Comparison of ENCODE assay signal across 8 mouse cellular contexts in the genomic region with DNA sequence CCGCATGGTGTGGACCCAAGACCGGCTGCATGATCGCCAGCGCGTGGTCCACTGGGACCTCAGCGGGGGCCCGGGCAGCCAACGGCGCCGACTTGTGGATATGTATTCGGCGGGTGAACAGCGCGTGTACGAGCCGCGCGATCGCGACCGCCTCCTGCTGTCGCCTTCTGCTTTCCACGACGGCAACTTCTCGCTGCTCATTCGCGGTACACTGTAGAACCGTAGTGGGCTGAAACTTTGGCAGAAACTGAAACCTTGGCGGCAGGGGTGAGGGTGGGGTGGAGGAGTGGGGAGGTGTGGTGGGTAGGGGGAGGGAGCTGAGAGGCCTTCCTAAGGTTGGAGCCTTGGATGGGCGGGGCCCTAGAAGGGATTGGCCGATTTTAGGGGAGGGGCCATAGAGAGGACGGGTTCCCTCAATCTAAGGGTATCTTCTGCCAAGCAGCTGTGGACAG. TPM values are rescaled to one million over a fixed set of nuclear protein-coding genes. Genes with fewer than 3 reads are reported as not detected.
A peak's percentile ranks its signal among the peaks of the same experiment; 100 is the strongest.
DNase-seq lines count a peak whose midpoint lies in the region; ATAC-seq and TF ChIP-seq lines count a peak whose summit lies in the region.

No protein-coding gene starts in this region.

- intact Hi-C loops in left cerebral cortex, postnatal 4 days (cut with DNase I) = no loop called here

- no peak overlapping the region for H3K27ac ChIP-seq in cortical plate, adult 2 months (ENCODE audit: insufficient read depth, low read length)
- peak overlapping the region; percentile 89 for H3K27ac ChIP-seq in intestine, embryonic 15.5 days
- H3K27ac ChIP-seq in liver, postnatal 0 days (ENCODE audit: low read depth) = 0 out of 2 replicates have a peak overlapping the region, but pooled peaks have one; percentile 23
- no peak overlapping the region for H3K27ac ChIP-seq in neural tube, embryonic 11.5 days (ENCODE audit: low read depth, low read length)

- peak overlapping the region; percentile 21; the same call in 1 of the 2 replicates for H3K4me3 ChIP-seq in cortical plate, adult 2 months (ENCODE audit: insufficient read depth, low read length)
- H3K4me3 ChIP-seq in intestine, embryonic 15.5 days (replicated peaks) = peak overlapping the region; percentile 50
- H3K4me3 ChIP-seq in liver, postnatal 0 days (ENCODE audit: low read depth, low read length) = peak overlapping the region; percentile 53
- peak overlapping the region; percentile 40 for H3K4me3 ChIP-seq in neural tube, embryonic 11.5 days (ENCODE audit: low read depth, low read length)

- H3K4me2 ChIP-seq in intestine, embryonic 15.5 days (replicated peaks) = peak overlapping the region; percentile 86
- H3K4me2 ChIP-seq in liver, postnatal 0 days (ENCODE audit: low read depth, low read length) = peak overlapping the region; percentile 87
- H3K4me2 ChIP-seq in neural tube, embryonic 11.5 days (ENCODE audit: low read depth) = peak overlapping the region; percentile 57

- peak; percentile 42 for DNase-seq in left cerebral cortex, postnatal 4 days
- no peak for DNase-seq in left cerebral cortex, adult 11 months (ENCODE audit: low spot score)
- peak; percentile 67 for DNase-seq in liver, postnatal 0 days
- DNase-seq in neural tube, embryonic 11.5 days (ENCODE audit: low spot score) = peak; percentile 53
- peak; percentile 59 to 76 for DNase-seq in thymus, postnatal 36 days

- under 1% methylated on average over 32 of the region's 32 CpGs for WGBS in intestine, embryonic 15.5 days
- WGBS in liver, postnatal 0 days (ENCODE audit: insufficient replicate concordance) = under 1% methylated on average over 32 of the region's 32 CpGs
- WGBS in neural tube, embryonic 11.5 days = under 1% methylated on average over 32 of the region's 32 CpGs

- H3K4me1 ChIP-seq in cortical plate, adult 2 months (ENCODE audit: control insufficient read depth, insufficient read depth, low read length) = no peaks in the 10 kb centered on the region
- H3K4me1 ChIP-seq in intestine, embryonic 15.5 days (replicated peaks) = peaks cover 33% of the 10 kb centered on the region
- peaks cover 15% of the 10 kb centered on the region for H3K4me1 ChIP-seq in liver, postnatal 0 days (ENCODE audit: insufficient read depth)
- peaks cover 23% of the 10 kb centered on the region for H3K4me1 ChIP-seq in neural tube, embryonic 11.5 days (ENCODE audit: control insufficient read depth, insufficient read depth, low read length)

- no peaks in the 10 kb centered on the region for H3K27me3 ChIP-seq in intestine, embryonic 15.5 days (replicated peaks)
- H3K27me3 ChIP-seq in liver, postnatal 0 days (ENCODE audit: insufficient read depth, low read length) = peaks cover 4% of the 10 kb centered on the region; the same call in 1 of the 2 replicates
- peaks cover 7% of the 10 kb centered on the region for H3K27me3 ChIP-seq in neural tube, embryonic 11.5 days (ENCODE audit: control insufficient read depth, insufficient read depth, low read length)

- H3K9me3 ChIP-seq in intestine, embryonic 15.5 days = no peaks in the 10 kb centered on the region
- H3K9me3 ChIP-seq in liver, postnatal 0 days (ENCODE audit: low read length) = no peaks in the 10 kb centered on the region
- H3K9me3 ChIP-seq in neural tube, embryonic 11.5 days (ENCODE audit: control insufficient read depth, low read length) = no peaks in the 10 kb centered on the region

- H3K9ac ChIP-seq in intestine, embryonic 15.5 days = peak overlapping the region; percentile 54
- peak overlapping the region; percentile 52 for H3K9ac ChIP-seq in liver, postnatal 0 days (replicated peaks)
- peak overlapping the region; percentile 40 for H3K9ac ChIP-seq in neural tube, embryonic 11.5 days (ENCODE audit: low read length)

- no peak for TF ChIP-seq POLR2A in cortical plate, adult 2 months (IDR thresholded peaks at IDR 0.05; ENCODE audit: extremely low read depth, insufficient read depth, low read length)

- 0 out of 2 replicates have a peak, but pooled peaks cover 4% of the 10 kb centered on the region for H3K36me3 ChIP-seq in intestine, embryonic 15.5 days
- no peaks in the 10 kb centered on the region for H3K36me3 ChIP-seq in liver, postnatal 0 days (replicated peaks; ENCODE audit: insufficient read depth, low read length)
- peaks cover 2% of the 10 kb centered on the region; the same call in 1 of the 2 replicates for H3K36me3 ChIP-seq in neural tube, embryonic 11.5 days (ENCODE audit: control insufficient read depth, insufficient read depth, low read length)

- no peak for TF ChIP-seq EP300 in liver, postnatal 0 days (IDR thresholded peaks at IDR 0.05; ENCODE audit: low read depth)

- peak; percentile 65 for ATAC-seq in granulocyte monocyte progenitor cell, adult 5-6 weeks (replicated peaks; ENCODE audit: poor library complexity, severe bottlenecking)
- peak; percentile 73 for ATAC-seq in intestine, embryonic 15.5 days
- peak; percentile 74 for ATAC-seq in liver, postnatal 0 days
- peak; percentile 54 for ATAC-seq in neural tube, embryonic 11.5 days (ENCODE audit: insufficient read depth, low FRiP score, low TSS enrichment)

- TF ChIP-seq CTCF in cortical plate, adult 2 months (IDR thresholded peaks at IDR 0.05; ENCODE audit: extremely low read depth, insufficient read depth, low read length) = no peak
- TF ChIP-seq CTCF in liver, postnatal 0 days (IDR thresholded peaks at IDR 0.05; ENCODE audit: low read depth) = peak; percentile 57

RNA-seq across cellular contexts. Expression of a gene that starts 1.5 kb away (rescaled TPM):
- total RNA-seq in left cerebral cortex, postnatal 4 days (2021) = 10 to 100 TPM; 15.0 to 15.1 TPM
- 14.9 and 15.7 TPM in 2 replicates for polyA plus RNA-seq in cortical plate, adult 2 months (2012; rRNA removed)
- 0.39 TPM in 1 of 2 replicates, not detected in the other for total RNA-seq in granulocyte monocyte progenitor cell, adult 5-6 weeks (2014; fragmentation: Nextera tagmentation)
- total RNA-seq in granulocyte monocyte progenitor cell, adult 5-6 weeks (2017) = not detected in 2 replicates
- polyA plus RNA-seq in intestine, embryonic 15.5 days (2015; fragmentation: Nextera tagmentation; extraction: Ambion mirVana) = 76.9 and 81.3 TPM in 2 replicates
- 13.7 and 14.4 TPM in 2 replicates for polyA plus RNA-seq in liver, postnatal 0 days (2015; fragmentation: Nextera tagmentation; extraction: Ambion mirVana)
- 33.6 and 38.5 TPM in 2 replicates for polyA plus RNA-seq in neural tube, embryonic 11.5 days (2014; fragmentation: Nextera tagmentation; extraction: Ambion mirVana)

RNA-seq across cellular contexts. Expression of a gene that starts 6.2 kb away (rescaled TPM):
- total RNA-seq in left cerebral cortex, postnatal 4 days (2021) = 10 to 100 TPM; 82.5 to 88.2 TPM
- 133 and 145 TPM in 2 replicates for polyA plus RNA-seq in cortical plate, adult 2 months (2012; rRNA removed)
- total RNA-seq in granulocyte monocyte progenitor cell, adult 5-6 weeks (2014; fragmentation: Nextera tagmentation) = 10.1 and 20.3 TPM in 2 replicates
- total RNA-seq in granulocyte monocyte progenitor cell, adult 5-6 weeks (2017) = 12.4 and 21.6 TPM in 2 replicates
- polyA plus RNA-seq in intestine, embryonic 15.5 days (2015; fragmentation: Nextera tagmentation; extraction: Ambion mirVana) = 9.9 and 11.9 TPM in 2 replicates
- polyA plus RNA-seq in liver, postnatal 0 days (2015; fragmentation: Nextera tagmentation; extraction: Ambion mirVana) = 5.1 and 5.7 TPM in 2 replicates
- 14.2 and 15.1 TPM in 2 replicates for polyA plus RNA-seq in neural tube, embryonic 11.5 days (2014; fragmentation: Nextera tagmentation; extraction: Ambion mirVana)

RNA-seq across cellular contexts. Expression of a gene that starts 10.0 kb away (rescaled TPM):
- 10 to 100 TPM; 59.7 to 62.7 TPM for total RNA-seq in left cerebral cortex, postnatal 4 days (2021)
- polyA plus RNA-seq in cortical plate, adult 2 months (2012; rRNA removed) = 128 and 131 TPM in 2 replicates
- 130 and 149 TPM in 2 replicates for total RNA-seq in granulocyte monocyte progenitor cell, adult 5-6 weeks (2014; fragmentation: Nextera tagmentation)
- 101 and 159 TPM in 2 replicates for total RNA-seq in granulocyte monocyte progenitor cell, adult 5-6 weeks (2017)
- polyA plus RNA-seq in intestine, embryonic 15.5 days (2015; fragmentation: Nextera tagmentation; extraction: Ambion mirVana) = 169 and 171 TPM in 2 replicates
- polyA plus RNA-seq in liver, postnatal 0 days (2015; fragmentation: Nextera tagmentation; extraction: Ambion mirVana) = 89.9 and 92.7 TPM in 2 replicates
- 129 TPM in 2 replicates for polyA plus RNA-seq in neural tube, embryonic 11.5 days (2014; fragmentation: Nextera tagmentation; extraction: Ambion mirVana)

RNA-seq across cellular contexts. Expression of a gene that starts 22.1 kb away (rescaled TPM):
- under 1 TPM; 0.28 to 0.32 TPM for total RNA-seq in left cerebral cortex, postnatal 4 days (2021)
- 0.17 and 0.23 TPM in 2 replicates for polyA plus RNA-seq in cortical plate, adult 2 months (2012; rRNA removed)
- total RNA-seq in granulocyte monocyte progenitor cell, adult 5-6 weeks (2014; fragmentation: Nextera tagmentation) = 1.5 TPM in 1 of 2 replicates, not detected in the other
- total RNA-seq in granulocyte monocyte progenitor cell, adult 5-6 weeks (2017) = 0.30 and 0.93 TPM in 2 replicates
- polyA plus RNA-seq in intestine, embryonic 15.5 days (2015; fragmentation: Nextera tagmentation; extraction: Ambion mirVana) = 0.25 and 0.51 TPM in 2 replicates
- 0.08 and 0.09 TPM in 2 replicates for polyA plus RNA-seq in liver, postnatal 0 days (2015; fragmentation: Nextera tagmentation; extraction: Ambion mirVana)
- 0.45 and 0.48 TPM in 2 replicates for polyA plus RNA-seq in neural tube, embryonic 11.5 days (2014; fragmentation: Nextera tagmentation; extraction: Ambion mirVana)

RNA-seq across cellular contexts. Expression of a gene that starts 28.2 kb away (rescaled TPM):
- 10 to 100 TPM; 26.6 to 27.5 TPM for total RNA-seq in left cerebral cortex, postnatal 4 days (2021)
- polyA plus RNA-seq in cortical plate, adult 2 months (2012; rRNA removed) = 19.7 and 21.9 TPM in 2 replicates
- total RNA-seq in granulocyte monocyte progenitor cell, adult 5-6 weeks (2014; fragmentation: Nextera tagmentation) = 9.4 and 16.7 TPM in 2 replicates
- 7.0 and 7.8 TPM in 2 replicates for total RNA-seq in granulocyte monocyte progenitor cell, adult 5-6 weeks (2017)
- polyA plus RNA-seq in intestine, embryonic 15.5 days (2015; fragmentation: Nextera tagmentation; extraction: Ambion mirVana) = 20.3 and 20.6 TPM in 2 replicates
- 8.1 and 8.4 TPM in 2 replicates for polyA plus RNA-seq in liver, postnatal 0 days (2015; fragmentation: Nextera tagmentation; extraction: Ambion mirVana)
- polyA plus RNA-seq in neural tube, embryonic 11.5 days (2014; fragmentation: Nextera tagmentation; extraction: Ambion mirVana) = 23.4 and 28.3 TPM in 2 replicates

Comparison
In these comparisons a context has a peak if more than half of its experiments do, and no peak if none do; other contexts are left out.
1. H3K27ac ChIP-seq: peak in intestine, embryonic 15.5 days (single experiment) and liver, postnatal 0 days (single experiment); none in cortical plate, adult 2 months (single experiment) and neural tube, embryonic 11.5 days (single experiment).
2. Peak in every context shown above with its lines, with median percentiles within 50 percentile points of each other: H3K4me3 ChIP-seq, ATAC-seq, H3K4me2 ChIP-seq and H3K9ac ChIP-seq.